26 mouse cellular contexts compared by ENCODE assay signal in the genomic region with DNA sequence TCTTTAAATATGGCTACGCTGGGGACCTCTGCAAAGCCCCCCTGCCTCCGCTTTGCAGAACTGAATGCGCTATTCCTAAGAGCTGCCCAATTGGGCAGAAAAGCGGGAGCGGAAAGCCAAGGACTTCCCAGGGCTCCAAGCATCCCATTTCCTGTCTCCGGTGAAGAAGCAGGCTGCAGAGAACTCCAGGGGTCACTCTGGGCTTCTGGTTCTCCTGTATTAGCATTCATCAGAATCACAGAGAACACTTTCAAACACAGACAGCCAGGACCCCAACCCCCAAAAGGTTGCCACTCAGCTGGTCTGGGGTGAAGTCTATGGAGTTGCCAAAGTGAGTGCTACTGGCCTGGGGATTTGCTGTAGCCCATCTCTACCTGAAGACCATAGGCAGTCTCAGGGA. TPM values are rescaled to one million over a fixed set of nuclear protein-coding genes. Genes with fewer than 3 reads are reported as not detected.
DNase-seq lines count a peak whose midpoint lies in the region; ATAC-seq and TF ChIP-seq lines count a peak whose summit lies in the region.
"Had no signal": no experiment of that assay in that cellular context is flagged by ENCODE, and none has a peak within 500 bp of the region (broad histone marks: within the 10 kb centered on the region; RNA-seq: fewer than 3 reads in every experiment).

No protein-coding gene starts in this region.

- DNase-seq in forebrain, embryonic 11.5 days (ENCODE audit: low spot score): no peak
- DNase-seq in forebrain, postnatal 0 days: no peak
- no peak for DNase-seq in thymus, postnatal 10 days (ENCODE audit: low spot score in 2 of 2)
- no peak for DNase-seq in kidney, postnatal 36 days
- DNase-seq: adrenal gland, postnatal 10 days; cerebellum, adult 2 months; cerebellum, postnatal 25 days; embryo, embryonic 11 days; gastrocnemius, adult 2 months; heart, postnatal 36 days; kidney, adult 8-10 months; kidney, postnatal 10 days; liver, postnatal 0 days; lung, postnatal 10 days; thymus, postnatal 25 days had no signal

- H3K4me3 ChIP-seq in forebrain, embryonic 15.5 days: no peak overlapping the region
- no peak overlapping the region for H3K4me3 ChIP-seq in forebrain, embryonic 11.5 days (ENCODE audit: low read depth, low read length)
- H3K4me3 ChIP-seq in midbrain, embryonic 16.5 days (ENCODE audit: low read depth, low read length): no peak overlapping the region
- H3K4me3 ChIP-seq in midbrain, embryonic 15.5 days: no peak overlapping the region
- no peak overlapping the region for H3K4me3 ChIP-seq in forebrain, postnatal 0 days (ENCODE audit: low read depth, low read length)
- no peak overlapping the region for H3K4me3 ChIP-seq in neural tube, embryonic 15.5 days (replicated peaks)
- H3K4me3 ChIP-seq: embryonic facial prominence, embryonic 13.5 days; erythroblast, embryonic 14.5 days; gastrocnemius, adult 2 months; layer of hippocampus, adult 2 months; midbrain, embryonic 12.5 days had no signal

- no peaks in the 10 kb centered on the region for H3K9me3 ChIP-seq in forebrain, embryonic 15.5 days
- no peaks in the 10 kb centered on the region for H3K9me3 ChIP-seq in forebrain, embryonic 11.5 days (ENCODE audit: control insufficient read depth, low read length)
- no peaks in the 10 kb centered on the region for H3K9me3 ChIP-seq in midbrain, embryonic 16.5 days (replicated peaks; ENCODE audit: control insufficient read depth, low read length, poor library complexity, severe bottlenecking)
- H3K9me3 ChIP-seq in midbrain, embryonic 15.5 days: no peaks in the 10 kb centered on the region
- no peaks in the 10 kb centered on the region for H3K9me3 ChIP-seq in forebrain, postnatal 0 days (ENCODE audit: low read length)
- H3K9me3 ChIP-seq in neural tube, embryonic 15.5 days (replicated peaks): no peaks in the 10 kb centered on the region
- H3K9me3 ChIP-seq: embryonic facial prominence, embryonic 13.5 days; midbrain, embryonic 12.5 days had no signal

- no peak overlapping the region for H3K27ac ChIP-seq in forebrain, embryonic 15.5 days (replicated peaks)
- H3K27ac ChIP-seq in forebrain, embryonic 11.5 days (ENCODE audit: low read depth, low read length): no peak overlapping the region
- H3K27ac ChIP-seq in midbrain, embryonic 16.5 days (ENCODE audit: low read length): no peak overlapping the region
- no peak overlapping the region for H3K27ac ChIP-seq in midbrain, embryonic 15.5 days
- no peak overlapping the region for H3K27ac ChIP-seq in forebrain, postnatal 0 days (ENCODE audit: low read depth, low read length)
- no peak overlapping the region for H3K27ac ChIP-seq in neural tube, embryonic 15.5 days (replicated peaks)
- H3K27ac ChIP-seq: embryonic facial prominence, embryonic 13.5 days; gastrocnemius, adult 2 months; layer of hippocampus, adult 2 months; midbrain, embryonic 12.5 days had no signal

- no peaks in the 10 kb centered on the region for H3K36me3 ChIP-seq in forebrain, embryonic 15.5 days
- no peaks in the 10 kb centered on the region for H3K36me3 ChIP-seq in forebrain, embryonic 11.5 days (ENCODE audit: control insufficient read depth, insufficient read depth, low read length)
- H3K36me3 ChIP-seq in midbrain, embryonic 16.5 days (ENCODE audit: control insufficient read depth, insufficient read depth, low read length): no peaks in the 10 kb centered on the region
- no peaks in the 10 kb centered on the region for H3K36me3 ChIP-seq in midbrain, embryonic 15.5 days (replicated peaks)
- no peaks in the 10 kb centered on the region for H3K36me3 ChIP-seq in forebrain, postnatal 0 days (ENCODE audit: insufficient read depth)
- no peaks in the 10 kb centered on the region for H3K36me3 ChIP-seq in neural tube, embryonic 15.5 days
- H3K36me3 ChIP-seq: embryonic facial prominence, embryonic 13.5 days; midbrain, embryonic 12.5 days had no signal

- H3K4me1 ChIP-seq in forebrain, embryonic 15.5 days: peaks cover 50% of the 10 kb centered on the region
- peaks cover 12% of the 10 kb centered on the region for H3K4me1 ChIP-seq in forebrain, embryonic 11.5 days (replicated peaks; ENCODE audit: control insufficient read depth, insufficient read depth, low read length)
- H3K4me1 ChIP-seq in midbrain, embryonic 16.5 days (ENCODE audit: control insufficient read depth, insufficient read depth, low read length): peaks cover 25% of the 10 kb centered on the region
- peaks cover 47% of the 10 kb centered on the region for H3K4me1 ChIP-seq in midbrain, embryonic 15.5 days
- no peaks in the 10 kb centered on the region; the same call in 1 of the 2 replicates for H3K4me1 ChIP-seq in forebrain, postnatal 0 days (ENCODE audit: insufficient read depth)
- H3K4me1 ChIP-seq in neural tube, embryonic 15.5 days: peaks cover 64% of the 10 kb centered on the region
- H3K4me1 ChIP-seq: embryonic facial prominence, embryonic 13.5 days had no signal

- ATAC-seq in forebrain, embryonic 15.5 days (replicated peaks): no peak
- ATAC-seq in forebrain, embryonic 11.5 days (replicated peaks; ENCODE audit: low FRiP score): no peak
- ATAC-seq in midbrain, embryonic 16.5 days: no peak
- no peak for ATAC-seq in midbrain, embryonic 15.5 days (replicated peaks)
- ATAC-seq in forebrain, postnatal 0 days: no peak
- no peak for ATAC-seq in neural tube, embryonic 15.5 days (ENCODE audit: low FRiP score)
- ATAC-seq: CD4-positive, CD25-positive, alpha-beta regulatory T cell, adult 4 months; liver, postnatal 0 days had no signal

- no peak overlapping the region for H3K9ac ChIP-seq in forebrain, embryonic 15.5 days (replicated peaks)
- no peak overlapping the region for H3K9ac ChIP-seq in forebrain, embryonic 11.5 days (ENCODE audit: low read length)
- no peak overlapping the region for H3K9ac ChIP-seq in midbrain, embryonic 16.5 days (ENCODE audit: low read depth, low read length)
- no peak overlapping the region for H3K9ac ChIP-seq in midbrain, embryonic 15.5 days
- H3K9ac ChIP-seq in forebrain, postnatal 0 days: no peak overlapping the region
- no peak overlapping the region for H3K9ac ChIP-seq in neural tube, embryonic 15.5 days (replicated peaks)
- H3K9ac ChIP-seq: embryonic facial prominence, embryonic 13.5 days; liver, postnatal 0 days; midbrain, embryonic 12.5 days had no signal

- H3K4me2 ChIP-seq in forebrain, embryonic 15.5 days (replicated peaks): peak overlapping the region; percentile 15; the same call in 1 of the 2 replicates
- no peak overlapping the region for H3K4me2 ChIP-seq in forebrain, embryonic 11.5 days (ENCODE audit: low read depth, low read length, severe bottlenecking)
- H3K4me2 ChIP-seq in midbrain, embryonic 16.5 days (ENCODE audit: low read length): peak overlapping the region; percentile 23
- H3K4me2 ChIP-seq in midbrain, embryonic 15.5 days: no peak overlapping the region
- H3K4me2 ChIP-seq in forebrain, postnatal 0 days (ENCODE audit: low read depth): peak overlapping the region; percentile 19; the same call in 1 of the 2 replicates
- H3K4me2 ChIP-seq in neural tube, embryonic 15.5 days: peak overlapping the region; percentile 23; the same call in 1 of the 2 replicates
- H3K4me2 ChIP-seq: embryonic facial prominence, embryonic 13.5 days; liver, embryonic 11.5 days had no signal

- peaks cover 27% of the 10 kb centered on the region for H3K27me3 ChIP-seq in forebrain, embryonic 15.5 days
- peaks cover 45% of the 10 kb centered on the region for H3K27me3 ChIP-seq in forebrain, embryonic 11.5 days (ENCODE audit: control insufficient read depth, insufficient read depth, low read length)
- H3K27me3 ChIP-seq in midbrain, embryonic 16.5 days (ENCODE audit: control insufficient read depth, insufficient read depth, low read depth, low read length): no peaks in the 10 kb centered on the region; the same call in 1 of the 2 replicates
- H3K27me3 ChIP-seq in midbrain, embryonic 15.5 days (replicated peaks): peaks cover 4% of the 10 kb centered on the region; the same call in 1 of the 2 replicates
- H3K27me3 ChIP-seq in forebrain, postnatal 0 days (ENCODE audit: insufficient read depth, low read length): peaks cover 5% of the 10 kb centered on the region; the same call in 1 of the 2 replicates
- H3K27me3 ChIP-seq in neural tube, embryonic 15.5 days (replicated peaks): peaks cover 39% of the 10 kb centered on the region

- WGBS in forebrain, embryonic 15.5 days: 11% methylated on average over 6 of the region's 6 CpGs
- WGBS in forebrain, embryonic 11.5 days: 6% methylated on average over 6 of the region's 6 CpGs
- WGBS in midbrain, embryonic 16.5 days: 11% methylated on average over 6 of the region's 6 CpGs
- 13% methylated on average over 6 of the region's 6 CpGs for WGBS in midbrain, embryonic 15.5 days
- 12% methylated on average over 6 of the region's 6 CpGs for WGBS in forebrain, postnatal 0 days
- WGBS in neural tube, embryonic 15.5 days: 9% methylated on average over 6 of the region's 6 CpGs

- no peak for TF ChIP-seq CTCF in forebrain, postnatal 0 days (IDR thresholded peaks at IDR 0.05; ENCODE audit: low read depth)

RNA-seq across cellular contexts. Expression of a gene that starts 8.4 kb away (rescaled TPM):
- 7.9 and 8.2 TPM in 2 replicates for polyA plus RNA-seq in forebrain, embryonic 15.5 days (2015; fragmentation: Nextera tagmentation; extraction: Ambion mirVana)
- 2.0 and 2.7 TPM in 2 replicates for polyA plus RNA-seq in forebrain, embryonic 11.5 days (2014; fragmentation: Nextera tagmentation; extraction: Ambion mirVana)
- 4.4 and 5.9 TPM in 2 replicates for polyA plus RNA-seq in midbrain, embryonic 16.5 days (2015; fragmentation: Nextera tagmentation; extraction: Ambion mirVana)
- 4.8 and 5.3 TPM in 2 replicates for polyA plus RNA-seq in midbrain, embryonic 15.5 days (2015; fragmentation: Nextera tagmentation; extraction: Ambion mirVana)
- 21.5 and 23.1 TPM in 2 replicates for total RNA-seq in forebrain, postnatal 0 days (2014; rRNA removed)
- polyA plus RNA-seq in forebrain, postnatal 0 days (2015; fragmentation: Nextera tagmentation; extraction: Ambion mirVana): 2.8 and 4.3 TPM in 2 replicates
- polyA plus RNA-seq in neural tube, embryonic 15.5 days (2015; fragmentation: Nextera tagmentation; extraction: Ambion mirVana): 4.0 and 4.4 TPM in 2 replicates
- polyA plus RNA-seq: CD4-positive, CD25-positive, alpha-beta regulatory T cell, adult 4 months; erythroblast, embryonic 14.5 days; limb, embryonic 11.5 days had no signal

Comparison
In these comparisons a context has a peak if more than half of its experiments do, and no peak if none do; other contexts are left out.
1. H3K4me2 ChIP-seq: peak in forebrain, embryonic 15.5 days (single experiment), midbrain, embryonic 16.5 days (single experiment), forebrain, postnatal 0 days (single experiment) and neural tube, embryonic 15.5 days (single experiment); none in forebrain, embryonic 11.5 days (single experiment) and midbrain, embryonic 15.5 days (single experiment).